Mouse (Mus musculus) spleen, postnatal 14 days (tissue): Measurements from ENCODE around the gene Cpeb1.
"Not testable (repeated sequence)": the region's sequence is repeated elsewhere in the genome, so short reads cannot be mapped to it uniquely, and the experiment has no call there.

Source experiments
- DNase-seq, 2 experiments: peaks; one replicate each; pipeline ENCODE4 v3.0.0; 2021 to 2022; ENCODE audit warnings: low spot score in 2 of 2

The Cpeb1 gene

DNA sequence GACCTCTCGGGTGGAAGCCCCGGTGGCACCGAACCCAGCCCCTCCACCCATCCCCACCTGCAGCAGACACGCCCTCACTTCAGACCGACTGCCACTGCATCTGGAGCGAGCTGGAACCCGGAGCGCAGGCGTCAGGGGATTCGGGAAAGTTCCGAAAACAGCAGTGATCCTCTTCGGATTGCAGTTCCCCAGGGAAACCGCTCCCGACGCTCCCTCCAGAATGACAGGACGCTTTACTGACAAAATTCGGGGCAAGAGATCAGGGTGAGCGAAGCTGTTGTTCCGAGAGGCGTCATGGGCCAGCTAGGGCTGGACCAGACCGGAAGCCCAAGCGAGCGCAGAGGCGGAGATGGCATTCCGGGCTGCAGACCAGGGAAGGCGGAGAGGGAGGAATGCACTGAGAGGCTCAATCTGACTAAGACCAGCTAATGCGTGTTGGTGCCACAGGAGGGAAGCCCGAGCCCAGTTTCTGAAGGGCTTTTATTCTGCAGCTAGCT is at the start of gene Cpeb1:
Gene Cpeb1 (minus strand): TSS at position 311 of the 497 bp plus-strand sequence.
- DNase-seq: no peak

DNA sequence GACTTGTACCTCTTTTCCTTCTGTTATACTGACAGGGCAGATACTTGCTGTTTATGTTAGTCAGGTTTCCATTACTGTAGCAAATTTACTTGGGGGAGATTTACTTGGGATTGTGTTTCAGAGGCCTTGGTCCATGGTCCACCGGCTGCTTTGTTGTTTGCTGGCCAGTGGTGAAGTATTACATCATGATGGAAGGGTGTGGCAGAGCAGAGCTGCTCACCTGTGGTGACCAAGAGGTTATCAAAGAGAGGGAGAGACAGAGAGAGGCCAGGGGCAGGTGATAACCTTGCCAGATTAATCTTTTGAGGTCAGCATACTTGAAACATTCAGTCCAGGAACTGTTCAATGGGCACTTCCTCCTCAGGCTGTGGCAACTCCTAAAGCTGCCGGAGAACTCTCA is 45.8 kb upstream of the Cpeb1 start:
- no peak for DNase-seq

DNA sequence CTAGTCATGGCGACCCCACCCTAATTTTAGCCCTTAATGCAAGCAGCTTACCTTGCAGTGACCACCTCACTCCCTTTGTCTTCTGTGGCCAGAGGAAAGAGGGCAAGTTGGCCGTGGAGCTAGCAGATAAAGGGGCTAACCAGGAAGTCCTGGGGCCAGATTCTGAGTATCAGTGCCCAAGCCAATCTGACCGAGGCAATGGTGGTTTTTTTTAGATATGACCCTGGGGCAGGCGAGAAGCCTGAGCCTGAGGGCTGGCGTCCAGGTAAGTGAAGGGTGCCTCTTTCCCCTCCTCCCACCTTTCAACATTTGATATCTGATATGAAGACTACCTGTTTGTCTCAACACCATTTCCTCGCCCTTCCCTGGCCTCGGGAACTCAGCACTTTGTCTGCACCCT is 42.9 kb upstream of the Cpeb1 start, which contains the start of gene BC048679:
Gene BC048679 (minus strand): TSS at position 101 of the 400 bp plus-strand sequence.
- DNase-seq: no peak

DNA sequence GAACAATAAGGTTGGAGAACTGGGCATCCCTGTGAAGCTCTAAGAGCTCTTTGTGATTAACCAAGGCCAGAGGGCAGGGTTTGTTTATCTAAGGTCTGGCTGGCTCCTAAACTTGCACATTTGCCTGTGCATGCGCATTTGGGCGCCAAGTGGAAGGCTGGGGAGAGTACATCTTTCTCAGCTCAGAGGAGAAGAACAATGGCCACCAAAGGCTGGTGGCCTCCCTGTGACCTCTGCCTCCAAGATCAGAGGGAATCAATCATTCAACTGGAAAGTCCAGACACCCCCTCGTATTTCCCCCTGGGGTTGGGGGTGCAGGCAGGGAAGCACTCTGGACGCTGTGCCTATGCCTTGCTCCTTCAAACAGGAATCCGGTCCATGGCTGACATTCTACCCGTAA is 41.9 kb upstream of the Cpeb1 start:
- DNase-seq: no peak

GRCm38 (mm10) chr7:81493331-81494021 is 38.2 kb upstream of the Cpeb1 start, which contains the start of gene Ap3b2:
TSS of gene Ap3b2 (minus strand) at chr7:81493925.
- peak in 1 of 2 experiments; percentile 25 for DNase-seq

DNA sequence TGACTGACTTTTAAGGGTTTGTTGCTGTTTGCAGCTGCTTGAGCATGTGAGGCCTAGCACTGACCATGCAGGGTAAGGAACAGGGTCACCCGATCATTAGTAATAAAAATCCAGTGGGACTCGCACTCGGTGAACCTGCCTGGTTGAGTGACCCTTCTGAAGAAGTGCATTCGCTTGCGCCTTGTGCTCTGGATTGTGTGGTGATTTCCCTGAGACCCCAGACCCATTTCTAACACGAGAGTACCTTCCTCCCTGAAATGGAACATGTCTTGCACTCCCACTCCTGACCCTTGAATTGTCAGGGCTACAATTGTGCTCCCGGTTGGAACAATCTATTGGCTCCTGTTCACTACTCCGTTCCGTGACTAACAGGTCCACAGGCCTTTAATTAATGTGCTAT is 37.4 kb upstream of the Cpeb1 start:
- DNase-seq: no peak

- DNase-seq: no peak
These were observed 34.4 kb upstream of the Cpeb1 start for GRCm38 (mm10) chr7:81489649-81490048.

DNA sequence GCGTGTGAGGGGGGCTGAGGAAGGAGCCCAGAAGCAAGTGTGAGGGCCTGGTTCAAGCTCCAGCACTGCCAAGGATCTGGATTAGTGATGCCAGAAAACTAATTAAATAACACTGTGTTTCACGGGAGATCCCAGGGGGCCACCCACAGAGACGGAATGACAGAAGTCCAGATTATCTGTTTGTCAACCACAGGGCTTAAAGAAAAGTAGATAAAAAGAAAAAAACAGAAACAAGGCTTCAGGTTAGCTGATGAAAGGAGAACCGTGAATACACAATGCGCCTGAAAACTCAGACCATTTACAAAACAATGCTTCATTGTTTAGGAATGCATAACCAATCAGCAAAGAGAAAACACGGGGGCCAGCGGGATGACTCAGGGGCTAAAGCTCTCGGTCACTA is 25.5 kb upstream of the Cpeb1 start:
- no peak for DNase-seq

DNA sequence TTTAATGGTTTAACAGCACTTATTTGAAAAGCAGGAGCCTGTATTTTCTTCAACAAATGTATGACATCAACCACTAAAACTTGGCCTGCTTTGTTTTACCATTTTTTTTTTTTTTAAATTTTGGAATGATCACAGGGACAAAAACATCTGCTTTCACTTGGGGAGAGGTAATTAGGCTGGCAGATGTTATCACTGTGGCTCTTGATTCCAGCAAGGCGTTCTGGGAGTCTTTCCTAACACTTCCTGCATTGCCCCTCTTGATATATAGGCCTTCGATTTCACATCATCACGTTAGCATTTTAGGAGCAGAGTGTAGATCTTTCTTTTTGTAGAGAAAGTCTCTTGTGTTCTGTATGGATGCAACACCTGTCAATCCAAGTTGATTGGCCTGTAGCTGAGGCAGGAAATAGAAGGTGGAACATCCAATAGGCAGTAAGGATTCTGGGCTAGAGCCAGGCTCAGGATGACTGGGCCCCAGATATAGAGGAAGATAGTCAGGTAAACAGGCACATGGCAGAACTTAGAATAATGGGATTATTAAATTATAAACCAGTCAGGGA is 24.3 kb upstream of the Cpeb1 start:
- no peak for DNase-seq

GRCm38 (mm10) chr7:81478261-81478660 is 23.0 kb upstream of the Cpeb1 start:
- not testable (repeated sequence) for DNase-seq

GRCm38 (mm10) chr7:81476833-81477232 is 21.6 kb upstream of the Cpeb1 start:
- DNase-seq: no peak

- DNase-seq: no peak
These were observed 20.0 kb upstream of the Cpeb1 start for GRCm38 (mm10) chr7:81475221-81475620.

DNA sequence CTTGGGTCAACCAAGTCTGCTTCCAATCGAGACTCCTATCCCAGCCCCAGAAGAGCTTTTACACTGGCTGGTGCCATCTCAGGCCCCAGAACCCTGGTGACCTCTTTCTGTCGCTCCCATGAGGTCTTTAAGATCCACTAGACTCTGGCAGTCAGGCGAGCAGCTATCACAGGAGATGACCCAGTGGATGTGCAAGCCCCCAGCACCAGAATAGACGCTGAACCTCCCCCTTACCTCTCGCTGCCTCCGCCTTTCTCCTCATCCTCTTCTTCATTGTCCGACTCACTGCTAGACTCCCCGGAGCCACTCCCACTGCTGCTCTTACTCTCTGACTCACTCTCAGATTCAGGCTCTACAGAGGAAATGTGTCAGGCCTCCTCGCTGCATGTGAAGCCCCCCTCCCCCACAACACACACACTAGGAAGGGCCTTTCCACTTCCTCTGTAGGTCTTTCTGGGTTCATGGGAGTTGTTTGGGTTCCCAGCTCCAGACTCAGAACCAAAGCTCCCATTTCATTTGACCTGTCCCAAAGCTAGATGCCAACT is 9.7 kb upstream of the Cpeb1 start:
- no peak for DNase-seq

- no peak for DNase-seq
These were observed 8.9 kb upstream of the Cpeb1 start for GRCm38 (mm10) chr7:81464116-81464515.

DNA sequence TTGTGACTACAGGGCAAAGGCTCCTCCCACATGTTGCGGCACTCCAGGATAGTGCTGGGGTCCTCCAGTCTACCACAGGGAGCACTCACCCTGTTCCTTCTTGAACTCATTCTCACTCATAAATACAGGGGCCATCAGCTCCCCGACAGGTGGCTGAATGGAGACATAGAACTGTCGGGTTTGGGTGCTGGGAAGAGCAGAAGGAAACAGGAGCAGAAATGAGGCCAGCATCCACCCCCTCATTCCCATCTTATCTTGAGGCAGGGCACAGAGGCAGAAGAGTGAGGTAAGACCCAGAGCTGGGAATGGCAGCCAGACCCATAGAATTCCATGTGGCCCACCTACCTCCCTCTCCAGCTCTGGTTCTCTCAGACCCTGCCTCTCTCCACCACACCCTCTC is 7.5 kb upstream of the Cpeb1 start:
- DNase-seq: no peak

GRCm38 (mm10) chr7:81454331-81455039 is 780 bp downstream of the Cpeb1 start:
- DNase-seq: no peak

DNA sequence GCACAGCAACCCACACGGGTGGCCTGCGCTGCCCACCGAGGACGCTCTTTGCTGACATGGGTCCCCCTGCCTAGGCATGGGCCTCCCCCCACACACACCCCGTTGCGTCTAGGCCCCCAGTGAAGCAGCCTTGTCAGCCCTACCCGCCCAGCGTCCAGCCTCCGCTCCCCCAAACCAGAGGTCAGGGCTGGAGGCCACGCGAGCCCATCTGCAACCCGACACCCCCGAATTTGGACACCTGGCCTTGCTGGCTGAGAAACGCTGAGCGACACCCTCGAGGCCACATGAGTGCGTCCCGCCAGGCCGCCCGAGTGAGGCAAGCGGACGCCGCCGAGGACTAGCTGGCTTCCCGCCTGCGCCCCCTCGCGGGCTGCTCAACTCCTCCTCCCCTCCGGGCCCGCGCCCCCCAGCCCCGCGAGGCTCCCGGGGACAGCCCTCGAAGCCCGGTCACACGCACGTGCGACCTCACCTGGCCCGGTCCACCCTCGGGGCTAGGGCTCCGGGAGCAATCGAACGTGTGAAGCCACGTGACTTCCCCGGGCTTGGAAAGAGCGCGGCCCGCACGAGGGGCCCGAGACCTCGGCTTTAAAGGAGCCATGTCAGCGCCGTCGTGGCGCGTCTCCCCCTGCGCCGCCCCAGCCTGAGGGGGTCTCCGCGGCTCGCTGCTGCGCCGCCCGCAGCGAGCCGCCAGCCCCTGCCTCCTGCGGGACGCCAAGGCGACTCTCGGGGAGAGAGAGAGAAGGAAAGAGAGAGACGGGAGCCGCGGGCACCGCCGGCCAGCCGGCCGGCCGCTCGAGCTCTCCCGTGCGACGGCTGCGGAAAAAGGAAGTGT is 1.6 kb downstream of the Cpeb1 start:
- no peak for DNase-seq

GRCm38 (mm10) chr7:81452971-81453441 is 2.3 kb downstream of the Cpeb1 start:
- no peak for DNase-seq

DNA sequence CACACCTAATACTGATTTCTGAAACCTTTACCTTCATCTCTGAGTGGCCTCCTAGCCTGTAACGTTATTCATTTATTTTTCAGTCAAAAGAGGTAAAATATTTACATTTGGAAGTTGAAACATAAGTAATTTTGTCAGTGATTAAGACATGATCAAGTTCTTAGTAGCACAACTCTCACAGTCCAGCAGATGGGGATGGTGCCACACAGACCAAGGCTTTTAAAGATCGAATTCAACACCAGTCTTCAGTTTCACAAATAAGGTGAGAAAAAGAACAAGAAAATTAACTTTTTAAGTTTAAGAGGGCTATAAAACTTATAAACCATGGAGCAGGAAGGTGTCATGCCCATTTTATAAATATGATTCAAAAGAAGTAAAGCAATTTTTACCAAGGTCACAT is 56.3 kb downstream of the Cpeb1 start:
- DNase-seq: no peak

- no peak for DNase-seq
These were observed 75.9 kb downstream of the Cpeb1 start for GRCm38 (mm10) chr7:81379363-81379762.

- DNase-seq: no peak
These were observed 82.8 kb downstream of the Cpeb1 start for GRCm38 (mm10) chr7:81372337-81372920.
